Mouse (Mus musculus): Measurements from ENCODE around the gene Tmem37. TPM values are rescaled to one million over a fixed set of nuclear protein-coding genes. Genes with fewer than 3 reads are reported as not detected.

Gene Tmem37
- polyA plus RNA-seq, 1 experiment from 2014 or later = 10.1 TPM

DNA sequence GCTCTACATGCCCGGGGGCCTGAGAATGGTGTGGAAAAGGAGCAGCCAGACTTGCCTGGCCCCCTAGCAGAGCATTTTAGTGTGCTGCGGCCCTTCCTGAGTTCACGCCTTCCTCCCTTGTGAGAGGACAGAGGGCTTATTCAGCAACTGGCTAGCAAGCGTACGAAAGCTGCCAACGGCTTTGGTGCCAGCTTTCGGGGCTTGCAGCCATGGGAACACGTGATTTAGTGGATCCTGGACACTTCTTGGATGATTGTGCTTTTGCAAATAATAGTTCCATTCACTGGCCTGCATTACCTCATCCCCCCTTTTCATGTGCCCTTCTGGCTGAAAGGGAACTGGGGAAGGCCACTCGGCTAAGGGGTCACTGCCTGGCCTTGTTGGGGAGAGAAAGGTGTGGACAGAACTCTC lies 41.8 kb upstream of the Tmem37 start:
- Histone ChIP-seq H3K4me2 (replicated peaks) (no peak overlapping the region), H3K36me3 (replicated peaks; ENCODE audit: control insufficient read depth, insufficient read depth) (peaks cover 29% of the 10 kb centered on the region), H3K27ac (peak overlapping the region; percentile 83), H3K4me1 (replicated peaks; ENCODE audit: control insufficient read depth, insufficient read depth, low read length) (peaks cover 13% of the 10 kb centered on the region), H3K27me3 (ENCODE audit: control insufficient read depth, insufficient read depth, low read length) (no peaks in the 10 kb centered on the region), H3K9me3 (ENCODE audit: control insufficient read depth, low read length) (no peaks in the 10 kb centered on the region), H3K9ac (no peak overlapping the region), H3K4me3 (replicated peaks; ENCODE audit: low read length) (no peak overlapping the region)
- DNase-seq (ENCODE audit: low spot score) (peak; percentile 72), ATAC-seq (ENCODE audit: low FRiP score) (peak; percentile 88)
- 58% methylated on average over 9 of the region's 9 CpGs for WGBS

DNA sequence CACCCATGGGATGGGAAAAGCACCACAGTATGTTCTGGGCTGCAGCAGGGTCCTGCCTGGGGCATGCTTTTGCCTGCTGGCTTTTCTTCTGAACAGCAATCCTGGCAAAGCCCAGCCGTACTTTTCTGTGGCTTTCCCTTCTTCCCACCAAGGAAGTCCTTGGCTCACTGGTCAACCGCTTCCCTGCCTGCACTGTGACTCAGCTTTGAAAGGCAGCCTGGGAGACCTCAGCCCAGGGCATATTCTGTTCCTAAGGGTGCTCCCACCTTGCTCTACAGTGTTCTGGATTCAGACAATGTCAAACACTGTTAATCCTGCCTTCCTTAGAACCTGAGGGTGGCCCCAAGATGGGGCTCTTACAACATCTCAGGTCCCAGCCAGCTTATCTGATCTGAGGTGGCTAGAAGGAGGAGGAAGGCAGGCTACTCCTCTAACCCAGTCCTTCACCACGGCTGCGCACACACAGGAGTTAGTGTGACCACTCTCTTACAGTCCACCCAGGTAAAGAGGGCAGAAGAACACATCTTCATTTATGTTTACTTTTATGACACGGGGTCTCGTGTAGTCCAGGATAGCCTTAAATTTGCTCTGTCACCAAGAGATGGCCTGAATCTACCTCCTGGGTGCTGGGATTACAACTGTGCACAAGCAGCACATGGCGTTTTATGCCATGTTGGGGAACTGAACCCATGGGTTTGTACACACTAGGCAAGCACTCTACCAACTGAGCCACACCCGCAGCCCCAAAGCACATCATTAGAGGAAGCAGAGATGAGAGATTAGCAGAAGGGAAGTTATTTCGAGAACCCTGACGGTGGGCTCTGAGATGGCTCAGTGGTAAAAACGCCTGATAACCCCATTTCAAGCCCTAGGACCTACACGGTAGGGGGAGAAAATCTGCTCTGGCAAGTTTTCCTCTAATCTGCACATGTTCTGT lies 38.6 kb upstream of the Tmem37 start:
- no peak for ATAC-seq (ENCODE audit: low FRiP score)
- peaks cover 29% of the 10 kb centered on the region for H3K36me3 ChIP-seq (replicated peaks; ENCODE audit: control insufficient read depth, insufficient read depth)
- no peak overlapping the region for H3K4me3 ChIP-seq (replicated peaks; ENCODE audit: low read length)
- H3K4me2 ChIP-seq (replicated peaks) = no peak overlapping the region
- H3K9ac ChIP-seq = no peak overlapping the region
- whole genome bisulfite sequencing = 95% methylated on average over 12 of the region's 12 CpGs
- H3K4me1 ChIP-seq (replicated peaks; ENCODE audit: control insufficient read depth, insufficient read depth, low read length) = no peaks in the 10 kb centered on the region
- H3K27ac ChIP-seq = no peak overlapping the region
- no peaks in the 10 kb centered on the region for H3K9me3 ChIP-seq (ENCODE audit: control insufficient read depth, low read length)
- DNase-seq (ENCODE audit: low spot score) = no peak
- H3K27me3 ChIP-seq (ENCODE audit: control insufficient read depth, insufficient read depth, low read length) = no peaks in the 10 kb centered on the region

DNA sequence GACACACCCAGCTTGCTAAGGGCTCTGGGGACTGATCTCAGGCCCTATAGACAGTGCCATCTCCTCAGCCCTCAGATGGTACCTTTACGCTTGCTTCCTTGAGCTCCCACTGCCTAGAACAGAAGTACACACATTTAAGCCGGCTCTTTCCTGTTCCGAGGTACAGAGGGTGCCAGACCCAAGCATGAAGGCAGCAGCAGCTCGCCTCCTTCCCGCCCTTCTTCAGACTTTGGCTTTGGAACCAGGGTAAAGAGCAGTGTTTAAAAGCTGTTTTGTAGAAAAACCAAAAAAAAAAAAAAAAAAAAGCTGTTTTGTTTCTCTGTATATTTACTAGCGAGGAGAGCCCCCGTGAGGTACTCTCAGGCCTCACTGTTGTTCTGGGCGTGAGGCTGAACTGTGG lies 37.9 kb upstream of the Tmem37 start:
- Histone ChIP-seq H3K27me3 (ENCODE audit: control insufficient read depth, insufficient read depth, low read length) (no peaks in the 10 kb centered on the region), H3K4me3 (replicated peaks; ENCODE audit: low read length) (no peak overlapping the region), H3K9ac (no peak overlapping the region), H3K27ac (no peak overlapping the region), H3K4me2 (replicated peaks) (no peak overlapping the region), H3K36me3 (replicated peaks; ENCODE audit: control insufficient read depth, insufficient read depth) (peaks cover 29% of the 10 kb centered on the region), H3K4me1 (replicated peaks; ENCODE audit: control insufficient read depth, insufficient read depth, low read length) (no peaks in the 10 kb centered on the region), H3K9me3 (ENCODE audit: control insufficient read depth, low read length) (no peaks in the 10 kb centered on the region)
- DNase-seq (ENCODE audit: low spot score) (no peak), ATAC-seq (ENCODE audit: low FRiP score) (no peak)
- 90% methylated on average over 8 of the region's 8 CpGs for WGBS

DNA sequence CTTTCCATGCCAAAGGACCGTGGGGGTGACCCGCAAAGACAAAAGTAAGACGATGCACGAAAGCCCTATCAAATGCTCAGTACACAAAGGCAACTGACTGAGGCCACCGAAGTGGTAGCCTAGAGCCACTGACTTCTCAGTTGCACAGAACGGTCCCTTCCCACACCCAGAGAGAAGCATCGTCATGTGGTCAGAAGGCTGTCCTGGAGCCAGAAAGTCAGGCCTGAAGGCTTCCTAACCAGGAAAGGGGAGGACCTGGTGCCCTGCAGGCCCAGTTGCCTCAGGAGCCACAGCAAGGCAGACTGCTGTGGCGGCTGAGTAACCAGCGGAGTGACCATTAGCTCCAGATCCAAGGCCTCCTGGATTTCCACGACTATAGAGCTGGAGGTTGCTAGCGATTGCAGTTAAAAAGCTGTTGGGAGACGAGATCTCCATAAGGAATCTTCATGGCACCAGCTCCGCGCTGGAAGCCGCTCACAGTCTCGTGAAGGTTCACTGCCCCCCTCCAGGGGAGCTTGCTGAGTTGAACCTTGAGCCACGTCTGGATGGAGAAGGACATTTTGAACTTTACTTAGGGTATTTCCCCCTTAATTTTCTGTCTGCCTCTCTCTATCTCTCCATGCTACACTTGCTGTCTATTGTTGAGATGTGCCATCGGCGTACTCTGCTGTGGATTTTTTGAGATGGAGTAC lies 36.0 kb upstream of the Tmem37 start:
- Histone ChIP-seq H3K4me3 (replicated peaks; ENCODE audit: low read length) (no peak overlapping the region), H3K36me3 (replicated peaks; ENCODE audit: control insufficient read depth, insufficient read depth) (peaks cover 19% of the 10 kb centered on the region), H3K27me3 (ENCODE audit: control insufficient read depth, insufficient read depth, low read length) (no peaks in the 10 kb centered on the region), H3K4me1 (replicated peaks; ENCODE audit: control insufficient read depth, insufficient read depth, low read length) (no peaks in the 10 kb centered on the region), H3K4me2 (replicated peaks) (no peak overlapping the region), H3K27ac (no peak overlapping the region), H3K9me3 (ENCODE audit: control insufficient read depth, low read length) (no peaks in the 10 kb centered on the region), H3K9ac (no peak overlapping the region)
- no peak for ATAC-seq (ENCODE audit: low FRiP score)
- no peak for DNase-seq (ENCODE audit: low spot score)
- 87% methylated on average over 19 of the region's 19 CpGs for WGBS

DNA sequence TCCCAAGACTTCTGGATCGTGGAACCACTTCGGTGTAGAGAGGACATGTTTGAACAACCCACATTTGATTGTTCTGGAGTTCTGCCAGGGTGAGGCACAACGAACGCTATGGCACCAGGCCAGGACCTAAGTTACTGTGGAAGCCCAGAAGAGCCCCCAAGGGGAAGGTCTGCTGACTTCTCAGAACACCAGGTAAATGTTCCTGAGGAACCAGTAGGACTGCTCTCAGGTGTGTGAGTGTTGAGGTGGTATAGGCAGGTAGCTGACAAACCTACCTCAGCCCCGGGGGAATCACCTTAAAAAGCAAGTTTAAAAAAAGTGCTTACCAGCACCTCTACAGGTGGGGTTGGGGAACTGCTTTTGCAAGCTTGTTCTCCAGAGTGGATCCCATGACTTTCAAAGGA lies 31.7 kb upstream of the Tmem37 start:
- DNase-seq (ENCODE audit: low spot score) (no peak), ATAC-seq (ENCODE audit: low FRiP score) (no peak)
- whole genome bisulfite sequencing = 73% methylated on average over 5 of the region's 5 CpGs
- Histone ChIP-seq H3K9me3 (ENCODE audit: control insufficient read depth, low read length) (no peaks in the 10 kb centered on the region), H3K9ac (no peak overlapping the region), H3K36me3 (replicated peaks; ENCODE audit: control insufficient read depth, insufficient read depth) (no peaks in the 10 kb centered on the region), H3K4me3 (replicated peaks; ENCODE audit: low read length) (no peak overlapping the region), H3K4me2 (replicated peaks) (no peak overlapping the region), H3K27ac (no peak overlapping the region), H3K27me3 (ENCODE audit: control insufficient read depth, insufficient read depth, low read length) (no peaks in the 10 kb centered on the region), H3K4me1 (replicated peaks; ENCODE audit: control insufficient read depth, insufficient read depth, low read length) (no peaks in the 10 kb centered on the region)

DNA sequence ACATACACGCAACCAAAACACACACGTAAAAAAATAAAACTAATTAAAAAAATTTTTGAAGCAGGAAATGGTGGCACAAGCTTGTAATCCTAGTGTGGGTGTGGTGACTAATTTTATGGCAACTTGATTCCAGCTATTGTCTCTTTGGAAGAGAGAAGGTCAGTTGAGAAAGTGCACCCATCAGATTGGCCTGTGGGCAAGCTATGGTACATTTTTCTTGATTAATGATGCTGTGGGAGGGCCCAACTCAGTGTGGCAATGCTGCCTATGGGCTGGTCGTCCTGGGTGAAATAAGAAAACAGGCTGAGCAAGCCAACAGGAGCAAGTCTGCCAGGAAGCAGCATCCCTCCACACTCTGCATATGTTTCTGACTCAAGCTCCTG lies 27.3 kb upstream of the Tmem37 start:
- DNase-seq (ENCODE audit: low spot score) (no peak), ATAC-seq (ENCODE audit: low FRiP score) (no peak)
- Histone ChIP-seq H3K4me2 (replicated peaks) (no peak overlapping the region), H3K9ac (no peak overlapping the region), H3K4me3 (replicated peaks; ENCODE audit: low read length) (no peak overlapping the region), H3K36me3 (replicated peaks; ENCODE audit: control insufficient read depth, insufficient read depth) (no peaks in the 10 kb centered on the region), H3K27ac (no peak overlapping the region), H3K27me3 (ENCODE audit: control insufficient read depth, insufficient read depth, low read length) (no peaks in the 10 kb centered on the region), H3K4me1 (replicated peaks; ENCODE audit: control insufficient read depth, insufficient read depth, low read length) (no peaks in the 10 kb centered on the region), H3K9me3 (ENCODE audit: control insufficient read depth, low read length) (no peaks in the 10 kb centered on the region)
- 88% methylated on average over 3 of the region's 3 CpGs for WGBS

DNA sequence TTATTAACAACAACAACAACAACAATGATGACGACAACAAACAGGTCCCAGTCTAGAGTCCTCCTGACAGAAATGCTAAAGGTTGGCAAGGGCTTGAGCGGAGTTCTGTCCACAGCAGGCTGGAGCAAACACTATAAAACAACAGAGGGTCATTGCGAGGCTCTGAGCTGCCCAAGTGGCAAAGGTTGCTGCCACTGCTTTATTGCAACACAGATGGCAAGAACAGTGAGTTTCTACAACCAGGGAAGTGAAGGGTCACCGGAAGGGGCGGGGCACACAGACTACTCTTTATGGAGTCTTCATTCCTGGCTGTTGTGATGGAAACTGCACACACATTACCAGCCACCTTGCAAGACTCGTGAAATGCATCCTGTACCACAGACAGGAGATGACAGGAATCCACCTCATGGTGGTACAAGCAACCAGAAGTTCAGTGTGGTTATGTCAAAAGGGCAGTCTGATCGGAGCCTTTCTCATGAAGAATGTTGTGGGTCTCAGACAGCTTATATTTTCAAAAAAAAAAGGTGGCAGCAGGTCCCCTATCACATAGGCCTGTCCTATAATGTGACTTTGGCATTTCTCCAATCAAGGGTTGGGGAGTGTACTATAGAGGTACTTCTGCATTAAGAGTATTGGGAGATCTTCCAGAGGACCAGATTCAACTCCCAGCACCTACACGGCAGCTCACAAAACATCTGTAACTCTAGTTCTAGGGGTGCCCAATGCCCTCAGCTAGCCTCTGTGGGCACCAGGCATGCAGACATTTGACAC lies 26.8 kb upstream of the Tmem37 start:
- no peak overlapping the region for H3K27ac ChIP-seq
- no peaks in the 10 kb centered on the region for H3K27me3 ChIP-seq (ENCODE audit: control insufficient read depth, insufficient read depth, low read length)
- WGBS = 74% methylated on average over 8 of the region's 8 CpGs
- no peaks in the 10 kb centered on the region for H3K9me3 ChIP-seq (ENCODE audit: control insufficient read depth, low read length)
- no peaks in the 10 kb centered on the region for H3K4me1 ChIP-seq (replicated peaks; ENCODE audit: control insufficient read depth, insufficient read depth, low read length)
- no peak overlapping the region for H3K4me3 ChIP-seq (replicated peaks; ENCODE audit: low read length)
- no peak overlapping the region for H3K4me2 ChIP-seq (replicated peaks)
- H3K36me3 ChIP-seq (replicated peaks; ENCODE audit: control insufficient read depth, insufficient read depth) = no peaks in the 10 kb centered on the region
- no peak for ATAC-seq (ENCODE audit: low FRiP score)
- no peak for DNase-seq (ENCODE audit: low spot score)
- H3K9ac ChIP-seq = no peak overlapping the region

DNA sequence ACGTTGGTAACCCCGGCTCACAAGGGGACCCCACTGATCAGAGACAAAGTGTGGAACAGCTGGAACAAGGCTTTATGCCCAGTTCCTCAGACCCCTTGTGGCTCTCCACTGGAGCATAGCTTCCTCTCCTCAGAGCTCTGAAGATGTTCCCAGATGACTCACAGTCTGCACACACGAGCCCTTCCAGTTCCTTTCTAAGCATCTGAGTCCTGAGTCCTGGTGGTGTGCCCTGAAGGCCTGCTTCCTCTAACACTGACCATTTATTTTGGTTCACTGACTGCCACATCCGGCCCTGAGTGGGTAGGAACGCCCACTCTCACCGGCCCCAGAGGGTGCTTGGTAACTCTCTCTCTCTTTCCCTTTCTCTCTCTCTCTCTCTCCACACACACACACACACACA lies 25.6 kb upstream of the Tmem37 start:
- DNase-seq (ENCODE audit: low spot score) (no peak), ATAC-seq (ENCODE audit: low FRiP score) (no peak)
- 70% methylated on average over 6 of the region's 6 CpGs for WGBS
- no peak overlapping the region for H3K9ac ChIP-seq
- H3K4me1 ChIP-seq (replicated peaks; ENCODE audit: control insufficient read depth, insufficient read depth, low read length) = no peaks in the 10 kb centered on the region
- H3K27me3 ChIP-seq (ENCODE audit: control insufficient read depth, insufficient read depth, low read length) = no peaks in the 10 kb centered on the region
- H3K9me3 ChIP-seq (ENCODE audit: control insufficient read depth, low read length) = no peaks in the 10 kb centered on the region
- no peak overlapping the region for H3K27ac ChIP-seq
- H3K4me2 ChIP-seq (replicated peaks) = no peak overlapping the region
- H3K36me3 ChIP-seq (replicated peaks; ENCODE audit: control insufficient read depth, insufficient read depth) = no peaks in the 10 kb centered on the region
- no peak overlapping the region for H3K4me3 ChIP-seq (replicated peaks; ENCODE audit: low read length)

DNA sequence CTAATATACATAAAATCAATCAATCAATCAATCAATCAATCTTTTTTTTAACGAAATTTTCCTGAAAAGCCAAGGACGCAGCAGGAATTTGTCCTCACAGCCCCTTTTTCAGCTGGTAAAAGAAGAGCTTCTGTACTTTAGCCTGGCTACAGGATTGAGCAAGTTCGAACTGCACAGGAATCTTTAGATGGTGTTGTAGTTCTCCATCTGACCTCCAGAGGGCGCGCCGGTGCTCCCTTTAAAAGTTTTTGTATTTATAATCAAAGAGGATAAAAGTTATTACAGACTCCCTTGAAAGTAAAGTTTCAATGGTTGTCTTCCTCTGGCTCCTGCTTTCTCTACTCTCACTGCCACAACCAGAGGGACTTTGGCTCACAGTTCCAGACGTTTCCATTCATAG lies 24.5 kb upstream of the Tmem37 start:
- Histone ChIP-seq H3K36me3 (replicated peaks; ENCODE audit: control insufficient read depth, insufficient read depth) (no peaks in the 10 kb centered on the region), H3K4me1 (replicated peaks; ENCODE audit: control insufficient read depth, insufficient read depth, low read length) (no peaks in the 10 kb centered on the region), H3K4me2 (replicated peaks) (no peak overlapping the region), H3K9ac (no peak overlapping the region), H3K27ac (no peak overlapping the region), H3K27me3 (ENCODE audit: control insufficient read depth, insufficient read depth, low read length) (no peaks in the 10 kb centered on the region), H3K4me3 (replicated peaks; ENCODE audit: low read length) (no peak overlapping the region), H3K9me3 (ENCODE audit: control insufficient read depth, low read length) (no peaks in the 10 kb centered on the region)
- ATAC-seq (ENCODE audit: low FRiP score) (no peak), DNase-seq (ENCODE audit: low spot score) (peak; percentile 67)
- 16% methylated on average over 7 of the region's 7 CpGs for WGBS
